Mouse (Mus musculus) monocyte, adult 5-6 weeks (primary cell): ENCODE data around the gene Cfap44. TPM values are rescaled to one million over a fixed set of nuclear protein-coding genes. Genes with fewer than 3 reads are reported as not detected.

Source experiments
- ATAC-seq: fragments of 153-309, 156-312 bp; replicated peaks from 2 replicates; pipeline ENCODE4 v1.8.0; 2017; ENCODE audit warnings: mild to moderate bottlenecking; ENCODE audit not compliant: low TSS enrichment, insufficient number of reproducible peaks, severe bottlenecking, poor library complexity, low FRiP score
- total RNA-seq: library from RNA; stranded (forward); fragments of 200-1000, 200-491, 200-594 nt; gene quantifications from 3 replicates; pipeline ENCODE4 v1.2.3, GENCODE M21; 2017

Cfap44 gene
- 0.67 TPM in 1 of 3 replicates, not detected in the others for total RNA-seq

- ATAC-seq, result no peak
These were observed at the start of gene Cfap44 for GRCm38 (mm10) chr16:44394577-44395243. Cfap44 (plus strand) TSS chr16:44394796.

- peak; percentile 96 for ATAC-seq
These were observed 47.3 kb upstream of the Cfap44 start, which contains the start of gene Spice1 for GRCm38 (mm10) chr16:44347071-44347901. Spice1 (plus strand) TSS chr16:44347121.

GRCm38 (mm10) chr16:44349801-44350397, 44.7 kb upstream of the Cfap44 start:
- no peak for ATAC-seq

- ATAC-seq, result no peak
These were observed 38.3 kb upstream of the Cfap44 start for GRCm38 (mm10) chr16:44356291-44356690.

- ATAC-seq, result peak; percentile 94
These were observed 36.9 kb upstream of the Cfap44 start for GRCm38 (mm10) chr16:44357571-44358268.

- peak; percentile 68; the same call in 1 of the 2 replicates for ATAC-seq
These were observed 32.4 kb upstream of the Cfap44 start for GRCm38 (mm10) chr16:44361921-44362890.

GRCm38 (mm10) chr16:44365522-44365921, 29.1 kb upstream of the Cfap44 start:
- no peak for ATAC-seq

GRCm38 (mm10) chr16:44375459-44375858, 19.1 kb upstream of the Cfap44 start:
- no peak for ATAC-seq

GRCm38 (mm10) chr16:44380006-44380405, 14.6 kb upstream of the Cfap44 start:
- no peak for ATAC-seq

GRCm38 (mm10) chr16:44381578-44381977, 13.0 kb upstream of the Cfap44 start:
- ATAC-seq, result no peak

- no peak for ATAC-seq
These were observed 11.0 kb upstream of the Cfap44 start for GRCm38 (mm10) chr16:44383549-44383948.

GRCm38 (mm10) chr16:44384251-44384650, 10.3 kb upstream of the Cfap44 start:
- ATAC-seq, result no peak

- ATAC-seq, result peak; percentile 64; the same call in 1 of the 2 replicates
These were observed 2.6 kb upstream of the Cfap44 start for GRCm38 (mm10) chr16:44391877-44392548.

- no peak for ATAC-seq
These were observed 10.3 kb downstream of the Cfap44 start for GRCm38 (mm10) chr16:44404933-44405332.

- ATAC-seq, result no peak
These were observed 12.6 kb downstream of the Cfap44 start for GRCm38 (mm10) chr16:44407211-44407610.

- no peak for ATAC-seq
These were observed 13.7 kb downstream of the Cfap44 start for GRCm38 (mm10) chr16:44408290-44408689.

- ATAC-seq, result no peak; the same call in 1 of the 2 replicates
These were observed 15.6 kb downstream of the Cfap44 start for GRCm38 (mm10) chr16:44410176-44410575.
